Mouse (Mus musculus): ENCODE measurements around the gene Rnf186. TPM values are rescaled to one million over a fixed set of nuclear protein-coding genes. Genes with fewer than 3 reads are reported as not detected.
"Not testable (repeated sequence)": the region's sequence is repeated elsewhere in the genome, so short reads cannot be mapped to it uniquely, and the experiment has no call there.

Gene Rnf186
- polyA plus RNA-seq, 1 experiment from 2014 or later: 79.5 TPM

DNA sequence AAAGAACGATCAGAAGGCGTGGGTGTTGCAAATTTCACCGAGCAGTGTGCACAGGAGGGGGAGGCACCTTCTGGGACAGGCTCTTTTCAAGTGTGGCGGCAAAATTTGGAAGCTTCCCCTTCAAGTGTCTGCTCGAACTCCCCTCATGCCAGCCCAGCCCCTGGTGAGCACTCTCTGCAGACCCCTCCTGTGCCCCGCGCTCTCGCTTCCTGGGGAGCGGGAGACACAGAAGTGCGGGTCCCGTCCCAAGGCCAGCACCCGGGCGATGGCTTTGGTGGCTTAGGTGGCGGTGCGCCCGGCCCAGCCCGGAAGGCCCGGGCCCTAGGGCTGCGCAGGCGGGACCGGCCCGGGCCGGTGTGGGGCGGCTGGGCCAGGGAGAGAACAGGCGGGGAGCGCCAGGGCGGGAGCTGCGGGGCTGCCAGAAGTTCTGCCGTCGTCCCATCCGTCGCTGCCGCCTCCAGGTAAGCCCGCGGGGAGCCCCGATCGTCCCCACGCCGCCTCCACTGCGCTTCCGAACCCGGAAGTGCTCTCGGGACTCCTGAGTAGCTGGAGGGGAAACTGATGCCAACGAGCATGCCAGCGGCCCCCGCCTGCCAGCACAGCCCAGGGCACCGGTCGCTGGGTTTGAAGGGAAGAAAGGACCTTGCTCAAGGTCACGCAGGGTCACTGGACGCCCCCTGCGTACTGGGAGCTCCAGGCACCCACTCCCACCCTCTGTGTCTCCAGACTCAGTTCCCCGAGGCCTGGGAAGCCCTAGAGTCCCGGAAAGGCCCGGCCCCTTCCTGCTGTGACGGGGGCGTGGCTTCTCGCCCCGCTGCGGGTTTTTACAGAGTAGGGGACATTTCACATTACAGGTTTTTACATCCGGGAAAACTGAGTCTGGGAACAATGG is 6.2 kb downstream of the Rnf186 start, which contains the start of gene Tmco4:
Gene Tmco4, plus strand, starts transcription at position 62 of the 892 bp plus-strand sequence.
- peak within 1 kb of the TSS; percentile 96 for H3K27ac ChIP-seq
- no peaks in the 10 kb centered on the region for H3K9me3 ChIP-seq
- under 1% methylated on average over 60 of the region's 60 CpGs for WGBS
- H3K9ac ChIP-seq: peak within 1 kb of the TSS; percentile 98
- peaks cover 13% of the 10 kb centered on the region; the same call in 1 of the 2 replicates for H3K4me1 ChIP-seq (replicated peaks)
- ATAC-seq: peak; percentile 73
- peak within 1 kb of the TSS; percentile 72 for H3K4me3 ChIP-seq (replicated peaks)
- no peaks in the 10 kb centered on the region for H3K27me3 ChIP-seq (replicated peaks)
- peak within 1 kb of the TSS; percentile 98 for H3K4me2 ChIP-seq (replicated peaks)
- H3K36me3 ChIP-seq: no peaks in the 10 kb centered on the region

DNA sequence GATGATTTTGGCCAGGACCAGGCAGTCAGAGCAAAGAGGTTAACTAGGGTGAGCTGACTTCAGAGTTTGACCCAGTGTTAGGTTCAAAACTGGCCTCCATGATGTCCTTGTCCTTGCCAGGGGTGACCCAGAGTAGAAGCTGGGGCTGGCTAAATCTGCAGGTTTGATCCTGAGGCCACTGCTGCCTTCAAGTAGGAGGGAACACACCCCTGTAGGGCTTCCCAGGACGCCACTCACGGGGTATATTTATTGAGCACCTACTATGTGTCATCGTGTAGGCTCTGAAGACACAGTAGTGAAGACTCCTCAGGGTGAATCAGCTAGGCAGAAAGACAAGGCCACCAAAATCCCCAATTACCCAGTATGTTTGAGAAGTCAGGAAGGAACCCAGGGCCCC is 6.8 kb downstream of the Rnf186 start:
- peak; percentile 13 for ATAC-seq
- Histone ChIP-seq H3K9ac (peak overlapping the region; percentile 98), H3K27me3 (replicated peaks) (no peaks in the 10 kb centered on the region), H3K4me2 (replicated peaks) (peak overlapping the region; percentile 98), H3K27ac (peak overlapping the region; percentile 96), H3K9me3 (no peaks in the 10 kb centered on the region), H3K4me1 (replicated peaks) (peaks cover 13% of the 10 kb centered on the region; the same call in 1 of the 2 replicates), H3K4me3 (replicated peaks) (peak overlapping the region; percentile 72), H3K36me3 (no peaks in the 10 kb centered on the region)
- 53% methylated on average over 3 of the region's 3 CpGs for WGBS

DNA sequence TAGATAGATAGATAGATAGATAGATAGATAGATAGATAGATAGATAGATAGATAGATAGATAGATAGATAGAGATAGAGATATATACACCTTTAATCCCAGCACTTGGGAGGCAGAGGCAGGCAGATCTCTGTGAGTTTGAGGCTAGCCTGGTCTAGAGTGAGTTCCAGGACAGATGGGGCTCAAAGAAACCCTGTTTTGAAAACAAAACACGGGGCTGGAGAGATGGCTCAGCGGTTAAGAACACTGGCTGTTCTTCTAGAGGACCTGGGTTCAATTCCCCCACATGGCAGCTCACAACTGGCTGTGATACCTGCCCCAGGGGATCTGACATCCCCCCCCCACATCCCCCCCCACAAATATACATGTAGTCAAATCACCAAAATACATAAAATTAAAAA is 7.6 kb downstream of the Rnf186 start:
- not testable (repeated sequence) for H3K4me3 ChIP-seq (replicated peaks); ATAC-seq; H3K9me3 ChIP-seq; H3K4me2 ChIP-seq (replicated peaks); H3K27me3 ChIP-seq (replicated peaks); H3K27ac ChIP-seq; H3K9ac ChIP-seq; H3K36me3 ChIP-seq
- 82% methylated on average over 2 of the region's 2 CpGs for WGBS
- H3K4me1 ChIP-seq (replicated peaks): peaks cover 13% of the 10 kb centered on the region; the same call in 1 of the 2 replicates

DNA sequence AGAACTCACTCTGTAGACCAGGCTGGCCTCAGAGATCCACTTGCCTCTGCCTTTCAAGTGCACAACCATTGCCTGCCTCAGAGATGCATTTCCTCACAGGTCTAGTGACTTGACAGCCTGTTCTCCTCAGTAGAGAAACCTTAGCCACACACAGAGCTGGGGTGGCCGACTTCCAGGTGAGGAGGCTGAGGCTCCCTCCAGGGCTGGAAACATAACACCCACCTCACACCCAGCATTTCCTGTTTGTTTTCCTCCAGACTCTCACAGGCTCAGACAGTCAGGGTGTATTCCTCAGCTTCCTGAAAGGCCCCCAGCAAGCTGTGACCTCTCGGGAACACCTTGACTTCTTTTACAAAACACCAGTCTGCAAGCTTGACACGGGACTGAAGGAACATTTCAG is 8.3 kb downstream of the Rnf186 start:
- Histone ChIP-seq H3K27ac (no peak overlapping the region), H3K4me1 (replicated peaks) (peaks cover 13% of the 10 kb centered on the region; the same call in 1 of the 2 replicates), H3K27me3 (replicated peaks) (no peaks in the 10 kb centered on the region), H3K4me2 (replicated peaks) (no peak overlapping the region), H3K36me3 (no peaks in the 10 kb centered on the region), H3K4me3 (replicated peaks) (no peak overlapping the region), H3K9ac (no peak overlapping the region), H3K9me3 (no peaks in the 10 kb centered on the region)
- WGBS: 51% methylated on average over 3 of the region's 3 CpGs
- ATAC-seq: no peak

DNA sequence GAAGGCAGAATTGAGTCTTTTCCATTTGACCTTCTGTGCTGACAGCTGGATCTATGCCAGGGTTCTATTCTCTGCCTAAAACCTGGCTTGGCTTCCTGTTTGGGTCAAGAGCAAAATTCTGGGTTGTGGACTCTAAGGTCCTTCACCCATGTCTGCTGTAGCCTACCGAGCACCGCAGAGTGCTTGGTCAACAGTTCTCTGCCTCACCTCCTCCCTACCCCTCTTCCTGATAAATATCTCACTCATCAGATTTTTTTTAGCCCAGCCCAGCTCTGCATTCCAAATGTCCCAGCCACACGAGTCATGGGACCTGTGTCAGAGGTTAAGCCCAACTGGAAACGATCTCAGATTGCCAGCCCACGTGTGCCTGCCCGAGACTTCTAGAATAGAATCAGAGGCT is 9.1 kb downstream of the Rnf186 start:
- ATAC-seq: no peak
- Histone ChIP-seq H3K9ac (no peak overlapping the region), H3K4me3 (replicated peaks) (no peak overlapping the region), H3K27ac (no peak overlapping the region), H3K4me1 (replicated peaks) (peaks cover 8% of the 10 kb centered on the region), H3K27me3 (replicated peaks) (no peaks in the 10 kb centered on the region), H3K4me2 (replicated peaks) (no peak overlapping the region), H3K9me3 (no peaks in the 10 kb centered on the region), H3K36me3 (no peaks in the 10 kb centered on the region)
- 68% methylated on average over 6 of the region's 6 CpGs for WGBS

DNA sequence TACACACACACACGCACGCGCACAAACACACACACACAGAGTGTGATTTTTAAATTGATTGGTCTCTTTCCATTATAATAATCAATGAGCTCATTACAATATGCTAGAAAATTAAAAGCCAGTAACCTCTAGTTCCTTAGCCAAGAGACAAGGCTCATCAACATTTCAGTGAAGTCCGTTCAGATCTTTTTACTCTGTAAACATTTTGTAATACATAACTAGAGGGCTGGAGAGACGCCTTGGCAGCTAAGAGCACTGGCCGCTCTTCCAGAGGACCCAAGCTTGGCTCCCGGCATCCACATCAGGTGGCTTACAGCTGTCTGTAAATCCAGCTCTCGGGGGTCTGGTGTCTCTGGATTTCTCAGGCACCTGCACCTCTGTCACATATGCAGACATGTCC is 13.1 kb downstream of the Rnf186 start:
- H3K27me3 ChIP-seq (replicated peaks): no peaks in the 10 kb centered on the region
- no peaks in the 10 kb centered on the region for H3K36me3 ChIP-seq
- no peak overlapping the region for H3K27ac ChIP-seq
- H3K9ac ChIP-seq: no peak overlapping the region
- no peaks in the 10 kb centered on the region for H3K9me3 ChIP-seq
- H3K4me2 ChIP-seq (replicated peaks): no peak overlapping the region
- no peaks in the 10 kb centered on the region; the same call in none of the 2 replicates for H3K4me1 ChIP-seq (replicated peaks)
- no peak overlapping the region for H3K4me3 ChIP-seq (replicated peaks)
- ATAC-seq: no peak
- 81% methylated on average over 8 of the region's 8 CpGs for WGBS

DNA sequence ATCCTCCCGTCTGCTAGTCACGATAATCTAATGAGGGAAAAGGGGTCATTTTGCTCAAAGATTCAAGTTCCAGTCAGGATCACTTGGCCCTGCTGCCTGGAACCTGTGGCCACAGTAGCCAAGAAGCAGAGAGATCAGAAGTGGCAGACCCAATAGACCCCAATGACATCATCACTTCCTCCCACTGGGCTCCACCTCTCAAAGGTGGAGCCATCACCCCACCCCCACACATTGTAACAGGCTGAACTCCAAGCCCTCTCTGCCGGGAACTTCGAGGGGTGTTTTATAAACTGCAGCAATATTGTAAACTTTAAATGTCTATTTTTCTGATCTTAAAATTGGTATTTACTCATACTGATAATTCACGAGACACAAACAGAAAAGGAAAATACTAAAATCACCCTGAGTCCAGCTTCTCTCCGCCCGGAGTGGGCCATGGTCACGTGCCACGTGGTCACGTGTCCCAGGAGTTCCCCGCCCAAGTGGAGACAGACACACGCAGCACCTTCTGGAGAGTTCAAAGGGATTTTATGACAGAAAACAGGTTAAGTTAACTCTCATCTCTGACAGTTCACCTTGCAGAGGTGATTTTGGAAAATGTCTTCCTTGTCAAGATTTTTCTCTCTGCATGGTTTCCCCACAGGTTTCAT is 14.0 kb downstream of the Rnf186 start:
- Histone ChIP-seq H3K4me3 (replicated peaks) (no peak overlapping the region), H3K36me3 (no peaks in the 10 kb centered on the region), H3K27me3 (replicated peaks) (no peaks in the 10 kb centered on the region), H3K4me1 (replicated peaks) (no peaks in the 10 kb centered on the region; the same call in none of the 2 replicates), H3K4me2 (replicated peaks) (peak overlapping the region; percentile 5; the same call in 1 of the 2 replicates), H3K9ac (no peak overlapping the region), H3K9me3 (no peaks in the 10 kb centered on the region), H3K27ac (no peak overlapping the region)
- ATAC-seq: no peak
- 28% methylated on average over 12 of the region's 12 CpGs for WGBS

DNA sequence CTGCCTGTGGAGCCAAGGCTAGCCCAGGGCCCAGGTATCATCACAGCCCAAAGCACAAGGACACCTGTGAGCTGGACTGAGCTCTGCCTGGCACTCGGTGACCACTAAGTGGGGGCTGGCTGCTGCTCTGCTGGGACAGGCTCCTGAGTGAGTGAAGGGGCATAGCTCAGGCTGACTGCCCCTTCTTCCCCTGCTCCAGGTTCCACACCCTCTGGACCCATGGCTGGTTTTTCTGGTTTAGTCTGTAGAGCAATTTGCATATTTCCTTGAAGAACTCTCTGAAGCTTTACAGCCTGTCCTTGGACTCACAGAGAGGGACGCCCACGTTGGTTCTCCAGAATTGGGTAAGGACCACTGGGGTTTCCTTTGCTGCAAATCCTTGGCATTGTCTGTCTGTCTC is 16.5 kb downstream of the Rnf186 start:
- H3K4me3 ChIP-seq (replicated peaks): no peak overlapping the region
- H3K27me3 ChIP-seq (replicated peaks): no peaks in the 10 kb centered on the region
- ATAC-seq: peak; percentile 72
- H3K9ac ChIP-seq: no peak overlapping the region
- no peaks in the 10 kb centered on the region for H3K9me3 ChIP-seq
- H3K27ac ChIP-seq: peak overlapping the region; percentile 76
- 52% methylated on average over 3 of the region's 3 CpGs for WGBS
- H3K4me2 ChIP-seq (replicated peaks): 0 out of 2 replicates have a peak overlapping the region, but pooled peaks have one; percentile 33
- H3K36me3 ChIP-seq: no peaks in the 10 kb centered on the region
- H3K4me1 ChIP-seq (replicated peaks): peaks cover 4% of the 10 kb centered on the region

DNA sequence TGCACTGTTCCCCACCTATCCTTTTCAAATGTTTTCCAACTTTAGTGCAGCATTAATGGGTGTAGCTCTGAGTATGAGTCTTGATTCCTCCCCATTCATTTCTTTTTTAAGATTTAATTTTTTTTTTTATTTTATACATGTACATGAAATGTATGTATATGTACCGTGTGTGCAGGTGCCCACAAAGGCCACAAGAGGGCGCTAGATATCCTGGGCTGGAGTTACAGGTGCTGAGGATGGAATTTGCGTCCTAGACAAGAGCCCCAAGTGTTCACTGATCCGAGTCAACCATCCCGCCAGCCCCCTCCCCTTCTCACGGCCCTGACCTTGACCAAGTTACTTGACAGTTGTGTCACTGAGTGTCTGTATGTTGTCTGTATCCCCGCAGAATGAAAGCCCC is 17.8 kb downstream of the Rnf186 start:
- Histone ChIP-seq H3K4me1 (replicated peaks) (peaks cover 4% of the 10 kb centered on the region), H3K27ac (no peak overlapping the region), H3K27me3 (replicated peaks) (no peaks in the 10 kb centered on the region), H3K36me3 (no peaks in the 10 kb centered on the region), H3K9ac (no peak overlapping the region), H3K9me3 (no peaks in the 10 kb centered on the region), H3K4me3 (replicated peaks) (no peak overlapping the region), H3K4me2 (replicated peaks) (no peak overlapping the region)
- no peak for ATAC-seq
- WGBS: 73% methylated on average over 7 of the region's 7 CpGs

DNA sequence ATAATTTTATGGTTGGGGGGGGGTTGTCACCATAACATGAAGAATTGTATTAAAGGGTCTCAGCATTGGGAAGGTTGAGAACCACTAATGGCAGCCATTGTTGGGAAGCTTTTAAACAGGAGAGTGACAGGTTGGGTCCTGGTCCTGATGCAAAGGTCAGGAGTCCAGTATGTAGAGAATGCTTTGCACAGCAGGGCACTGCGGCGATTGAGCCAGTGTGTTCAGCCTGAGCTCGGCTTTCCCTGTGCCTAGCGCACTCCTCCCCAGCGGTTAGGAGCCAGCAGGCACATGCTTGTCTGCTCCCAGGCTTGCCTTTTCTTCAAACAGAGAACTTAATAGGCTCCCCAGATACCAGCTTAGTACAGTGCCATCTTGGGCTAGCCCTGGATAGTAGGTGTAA is 19.4 kb downstream of the Rnf186 start:
- peaks cover 4% of the 10 kb centered on the region for H3K4me1 ChIP-seq (replicated peaks)
- H3K27ac ChIP-seq: no peak overlapping the region
- no peaks in the 10 kb centered on the region for H3K27me3 ChIP-seq (replicated peaks)
- no peaks in the 10 kb centered on the region for H3K36me3 ChIP-seq
- ATAC-seq: peak; percentile 60; the same call in 1 of the 2 replicates
- no peak overlapping the region for H3K4me2 ChIP-seq (replicated peaks)
- 62% methylated on average over 5 of the region's 5 CpGs for WGBS
- H3K4me3 ChIP-seq (replicated peaks): no peak overlapping the region
- H3K9ac ChIP-seq: no peak overlapping the region
- no peaks in the 10 kb centered on the region for H3K9me3 ChIP-seq

DNA sequence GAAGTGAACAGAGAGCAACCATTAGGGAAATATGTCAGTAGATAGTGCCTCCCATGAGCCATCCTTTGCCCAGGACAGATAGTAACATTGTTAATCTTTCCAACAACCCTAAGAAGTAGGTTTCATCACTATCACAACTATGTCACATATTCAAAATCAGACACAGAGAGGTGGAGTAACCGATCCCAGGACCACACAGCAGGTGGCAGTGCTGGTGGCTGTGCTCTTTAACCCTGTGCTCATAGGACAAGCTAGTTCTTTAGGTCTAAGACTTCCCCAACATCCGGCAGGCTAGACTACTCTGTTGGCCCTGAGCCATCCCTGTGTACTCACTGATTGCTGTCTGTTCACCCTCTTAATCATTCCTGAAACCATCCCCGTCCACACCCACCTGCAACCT is 27.5 kb downstream of the Rnf186 start:
- Histone ChIP-seq H3K9ac (no peak overlapping the region), H3K27me3 (replicated peaks) (no peaks in the 10 kb centered on the region), H3K4me3 (replicated peaks) (no peak overlapping the region), H3K4me2 (replicated peaks) (no peak overlapping the region), H3K36me3 (no peaks in the 10 kb centered on the region), H3K4me1 (replicated peaks) (no peaks in the 10 kb centered on the region), H3K9me3 (no peaks in the 10 kb centered on the region), H3K27ac (no peak overlapping the region)
- peak; percentile 42 for ATAC-seq
- 59% methylated on average over 3 of the region's 3 CpGs for WGBS

DNA sequence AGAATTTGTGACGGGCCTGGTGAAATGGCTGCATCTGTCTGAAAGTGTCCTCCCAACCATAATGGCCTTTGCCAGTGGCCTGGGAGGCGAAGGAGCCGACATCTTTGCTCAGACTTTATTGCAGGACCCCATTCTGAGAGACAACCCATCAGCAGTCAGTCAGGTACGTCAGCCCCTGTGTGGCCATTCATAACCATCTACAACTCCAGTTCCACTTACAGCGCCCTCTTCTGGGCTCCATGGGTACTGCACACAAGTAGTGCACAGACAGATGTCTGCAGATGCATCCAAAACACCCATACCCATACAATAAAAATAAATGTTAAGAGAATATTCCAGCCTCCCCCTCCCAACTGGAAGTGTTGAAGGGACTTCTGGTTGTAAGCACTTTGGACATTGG is 29.5 kb downstream of the Rnf186 start:
- Histone ChIP-seq H3K27ac (no peak overlapping the region), H3K9ac (no peak overlapping the region), H3K27me3 (replicated peaks) (no peaks in the 10 kb centered on the region), H3K36me3 (no peaks in the 10 kb centered on the region), H3K9me3 (no peaks in the 10 kb centered on the region), H3K4me2 (replicated peaks) (no peak overlapping the region), H3K4me1 (replicated peaks) (peaks cover 9% of the 10 kb centered on the region; the same call in 1 of the 2 replicates), H3K4me3 (replicated peaks) (no peak overlapping the region)
- ATAC-seq: no peak
- WGBS: 77% methylated on average over 5 of the region's 5 CpGs

Data from intestine, embryonic 15.5 days (tissue).